Mouse (Mus musculus) pancreas, adult 10 weeks (tissue): ENCODE measurements around the gene Vti1b. TPM values are rescaled to one million over a fixed set of nuclear protein-coding genes. Genes with fewer than 3 reads are reported as not detected.

Experiments used
- polyA plus RNA-seq: library from polyadenylated mRNA; stranded (reverse); fragments of 350-450 nt; fragmentation: Illumina TruSeq; extraction: RNeasy Lipid Tissue Mini Kit (QIAGEN cat#74804); gene quantifications from one replicate; pipeline ENCODE4 v1.2.3, GENCODE M21; 2015; ENCODE audit warnings: low read depth, low replicate concordance; ENCODE audit not compliant: insufficient read depth

Gene Vti1b
- 28.8 TPM for polyA plus RNA-seq

DNA sequence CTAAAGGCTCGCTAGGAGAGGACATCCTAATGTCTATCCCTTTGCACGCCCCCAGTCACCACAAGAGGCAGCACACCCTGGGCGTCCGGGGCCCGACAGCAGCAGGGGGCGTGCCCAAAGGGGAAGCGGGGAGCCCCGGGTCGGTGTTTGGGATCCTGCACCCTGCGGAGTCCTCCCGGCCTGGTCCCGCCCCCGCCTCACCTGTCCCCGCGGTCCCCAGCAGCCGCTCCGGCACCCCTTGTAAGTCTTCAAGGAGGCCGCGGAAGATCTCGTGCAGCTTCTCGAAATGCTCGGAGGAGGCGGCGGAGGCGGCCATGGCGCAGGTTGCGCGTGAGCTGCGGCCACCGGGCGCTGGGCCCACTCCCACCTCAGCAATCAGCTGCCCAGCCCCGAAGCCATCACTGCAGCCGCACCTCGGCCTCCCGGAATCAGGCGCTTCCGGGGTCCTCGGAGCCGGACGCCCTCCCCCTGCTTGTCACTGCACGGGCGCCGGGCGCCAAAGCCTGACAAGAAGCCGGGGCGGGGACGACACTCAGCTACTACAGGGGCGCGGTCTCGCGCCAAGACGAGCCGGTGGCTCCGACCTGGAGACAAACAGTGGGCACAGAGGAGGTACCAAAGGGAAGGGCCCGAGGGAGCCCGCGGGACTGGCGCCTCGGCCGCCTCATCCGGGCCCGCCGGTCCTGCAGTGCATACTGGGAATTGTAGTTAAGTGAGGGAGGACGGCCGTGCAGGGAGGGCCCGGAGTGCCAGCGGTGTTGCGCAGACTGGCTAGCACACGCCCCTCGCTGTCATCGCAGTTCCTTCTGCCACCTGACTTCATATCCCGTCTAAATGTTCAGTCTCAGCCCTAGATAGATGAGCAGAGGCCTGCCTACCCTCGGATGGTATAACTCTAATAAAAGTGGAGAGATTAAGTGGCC, at the start of gene Vti1b:
TSS of gene Vti1b (minus strand) at position 649 of the 923 bp plus-strand sequence.

DNA sequence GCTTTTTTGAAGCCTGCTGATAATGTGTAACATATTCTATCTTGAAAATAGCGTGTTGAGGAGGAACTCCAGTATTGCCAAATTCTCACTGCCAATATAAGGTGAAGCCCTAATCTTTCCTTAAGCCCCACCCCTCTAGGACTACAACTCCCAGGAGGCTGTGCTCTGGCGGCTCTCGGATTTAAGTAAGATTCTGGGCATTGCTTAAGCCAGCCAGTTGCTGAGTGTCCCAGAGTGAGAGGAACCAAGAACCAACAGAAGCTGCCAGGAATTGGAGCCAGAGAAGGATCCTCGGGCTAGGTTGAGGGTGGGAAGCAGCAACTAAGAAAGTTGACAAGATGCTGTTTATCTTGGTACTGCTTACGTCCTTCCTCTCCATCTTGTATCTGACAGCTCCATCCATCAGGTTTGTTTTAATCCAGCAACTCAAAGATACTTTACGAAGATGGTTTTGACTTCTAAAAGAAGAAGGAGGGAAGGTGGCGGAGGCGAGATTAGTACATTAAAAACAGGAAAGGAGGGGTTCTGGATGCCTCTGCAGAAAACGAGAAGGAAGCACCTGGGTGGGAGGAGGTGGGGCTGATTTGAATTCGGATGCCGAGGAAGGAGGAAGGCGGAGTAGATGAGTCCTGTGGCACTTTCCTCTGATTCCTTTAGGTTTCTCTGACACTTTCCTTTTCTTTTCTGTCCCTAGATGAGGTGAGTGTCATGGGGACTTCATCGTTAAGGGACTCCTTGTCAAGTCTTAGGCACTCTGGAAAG, 36.4 kb upstream of the Vti1b start, which contains the start of gene Rdh12:
TSS of gene Rdh12 (plus strand) at position 212 of the 762 bp plus-strand sequence.

DNA sequence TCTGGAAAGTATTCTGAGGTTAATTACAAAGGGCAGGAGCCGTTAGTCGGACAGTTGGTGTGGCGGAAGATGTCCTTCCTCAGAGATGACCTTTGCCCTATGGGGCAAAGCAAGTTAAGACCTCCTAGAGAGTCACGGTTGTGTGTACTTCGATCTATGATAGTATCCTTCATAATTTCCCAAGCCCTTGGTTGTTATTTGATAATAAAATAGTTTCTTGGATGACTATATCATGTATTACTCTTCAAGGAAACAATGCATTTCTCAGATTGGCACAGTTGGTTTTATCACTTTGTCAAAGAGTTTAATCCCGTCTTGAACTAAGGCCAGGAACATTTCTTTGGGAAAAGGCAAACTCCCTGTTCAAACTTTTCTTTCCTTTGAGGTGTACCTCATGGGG, 19.7 kb upstream of the Vti1b start, which contains the start of gene Rdh11:
TSS of gene Rdh11 (minus strand) at position 101 of the 400 bp plus-strand sequence.

DNA sequence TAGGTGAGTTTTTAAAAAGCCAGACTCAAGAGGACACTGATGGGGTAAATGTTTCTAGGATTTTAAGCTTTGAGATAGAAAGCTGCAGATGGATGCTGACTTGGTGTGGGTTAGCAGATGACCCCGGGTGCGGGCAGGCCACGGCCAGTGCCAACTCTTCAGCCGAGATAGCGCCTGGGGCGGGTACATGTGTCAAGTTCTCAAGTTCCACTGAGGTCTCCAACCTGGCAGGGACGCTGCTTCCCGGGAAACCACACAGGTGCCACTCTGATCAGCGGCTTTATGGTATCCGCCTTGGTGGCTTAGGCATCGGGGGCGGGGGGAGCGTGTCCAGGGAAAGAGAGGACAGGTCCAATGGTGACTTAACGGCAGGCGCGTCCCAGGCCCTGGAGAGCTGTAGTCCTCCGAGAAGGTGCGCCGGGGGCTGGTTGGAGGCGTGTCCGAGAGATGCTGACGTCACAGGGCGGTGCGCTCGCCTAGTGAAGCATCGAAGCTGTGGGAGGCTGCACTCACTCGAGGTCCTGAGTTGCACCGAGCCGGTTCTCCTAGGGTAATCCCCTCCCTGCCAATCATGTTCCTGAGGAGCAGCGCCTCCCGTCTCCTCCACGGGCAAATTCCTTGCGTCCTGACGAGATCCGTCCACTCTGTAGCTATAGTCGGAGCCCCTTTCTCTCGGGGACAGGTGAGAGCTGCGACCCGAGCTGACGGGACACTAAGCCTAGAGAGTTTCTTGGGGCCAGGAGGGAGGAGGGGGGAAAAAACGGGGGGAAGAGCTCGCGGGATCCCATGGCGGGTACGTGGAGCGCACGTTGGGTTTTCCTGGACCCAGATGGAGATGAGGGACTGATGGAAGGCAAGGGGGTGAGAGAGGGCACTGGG, 41.9 kb downstream of the Vti1b start, which contains the start of gene Arg2:
TSS of gene Arg2 (plus strand) at position 479 of the 879 bp plus-strand sequence.

Other genes starting within 250 kb of the Vti1b start
- gene Tmem229b, start 165.0 kb downstream of the Vti1b start, polyA plus RNA-seq: 5.7 TPM
- gene Plekhh1, start 143.5 kb downstream of the Vti1b start, polyA plus RNA-seq: 1.6 TPM
- 4.6 TPM for gene Pigh, start 83.0 kb downstream of the Vti1b start, polyA plus RNA-seq
- gene Arg2, start 41.9 kb downstream of the Vti1b start, polyA plus RNA-seq: 2.0 TPM
- gene Rdh11, start 19.6 kb upstream of the Vti1b start, polyA plus RNA-seq: 4.1 TPM
- not detected for gene Rdh12, start 36.2 kb upstream of the Vti1b start, polyA plus RNA-seq
- gene Zfyve26, start 123.6 kb upstream of the Vti1b start, polyA plus RNA-seq: 6.7 TPM
- not detected for gene Rad51b, start 124.6 kb upstream of the Vti1b start, polyA plus RNA-seq